Mouse (Mus musculus) kidney, postnatal 0 days (tissue): Measurements from ENCODE around the gene Aldh4a1. TPM values are rescaled to one million over a fixed set of nuclear protein-coding genes. Genes with fewer than 3 reads are reported as not detected.

Source experiments
- ATAC-seq: fragments of 200-750 bp; cut with Nextera tagmentation; replicated peaks from 2 replicates; pipeline ENCODE4 v1.8.0; 2017; ENCODE audit warnings: low read depth, moderate number of reproducible peaks, moderate TSS enrichment, moderate library complexity; ENCODE audit not compliant: low FRiP score
- DNase-seq: peaks from one replicate; pipeline ENCODE4 v3.0.0-alpha.2; 2016; ENCODE audit warnings: low spot score
- H3K27ac ChIP-seq: fragments of 300-500 bp; sonication (generic); 2 replicates; pipeline ENCODE4 v1.5.1; 2014; ENCODE audit warnings: mild to moderate bottlenecking
- H3K27me3 ChIP-seq: fragments of 300-500 bp; sonication (generic); 2 replicates; pipeline ENCODE4 v1.6.1; 2014; ENCODE audit warnings: low read length, mixed read lengths; ENCODE audit not compliant: insufficient read depth
- H3K36me3 ChIP-seq: fragments of 300-500 bp; sonication (generic); 2 replicates; pipeline ENCODE4 v1.6.1; 2014; ENCODE audit warnings: low read length, mixed read lengths; ENCODE audit not compliant: insufficient read depth
- H3K4me1 ChIP-seq: fragments of 300-500 bp; sonication (generic); replicated peaks from 2 replicates; pipeline ENCODE4 v1.6.1; 2014; ENCODE audit warnings: antibody characterized with exemption, low read length, mixed read lengths; ENCODE audit not compliant: insufficient read depth
- H3K4me2 ChIP-seq: fragments of 300-500 bp; sonication (generic); 2 replicates; pipeline ENCODE4 v1.6.1; 2014; ENCODE audit warnings: mild to moderate bottlenecking, low read length, moderate library complexity, mixed read lengths
- H3K4me3 ChIP-seq: fragments of 300-500 bp; sonication (generic); replicated peaks from 2 replicates; pipeline ENCODE4 v1.5.1; 2014; ENCODE audit warnings: low read depth, low read length
- H3K9ac ChIP-seq: fragments of 300-500 bp; sonication (generic); 2 replicates; pipeline ENCODE4 v1.6.1; 2014; ENCODE audit warnings: low read depth, low read length
- H3K9me3 ChIP-seq: fragments of 300-500 bp; sonication (generic); replicated peaks from 2 replicates; pipeline ENCODE4 v1.6.1; 2016; ENCODE audit warnings: low read length, inconsistent platforms, mixed read lengths
- CTCF ChIP-seq: IDR thresholded peaks from 2 replicates; pipeline ENCODE4 v1.5.1; 2016; ENCODE audit warnings: antibody characterized with exemption, low read depth, mild to moderate bottlenecking, moderate library complexity
- WGBS: fragments of 180-500 bp; shearing (Covaris S2); extraction: QIAGEN DNeasy Blood & Tissue Kit; methylation state at CpG from one replicate; pipeline ENCODE4 v1.1.7; 2014; 5-methylcytosine and 5-hydroxymethylcytosine counted together
- polyA plus RNA-seq: library from polyadenylated mRNA; unstranded; fragments of >200 nt; fragmentation: Nextera tagmentation; extraction: Ambion mirVana; gene quantifications from 2 replicates; pipeline ENCODE4 v1.2.1, GENCODE M21; 2015

Aldh4a1 gene
- polyA plus RNA-seq, 1 experiment from 2014 or later = 91.0 TPM

GRCm38 (mm10) chr4:139641829-139642425 lies 19.3 kb downstream of the Aldh4a1 start:
- no peaks in the 10 kb centered on the region for H3K9me3 ChIP-seq
- peaks cover 20% of the 10 kb centered on the region; the same call in 1 of the 2 replicates for H3K4me1 ChIP-seq
- H3K4me3 ChIP-seq = no peak overlapping the region
- no peak overlapping the region for H3K27ac ChIP-seq
- WGBS = 12% methylated on average over 30 of the region's 30 CpGs
- ATAC-seq = 0 out of 2 replicates have a peak, but pooled peaks have one; percentile 2
- TF ChIP-seq CTCF = no peak
- H3K9ac ChIP-seq = no peak overlapping the region
- H3K27me3 ChIP-seq = no peaks in the 10 kb centered on the region
- peak; percentile 36 for DNase-seq
- H3K36me3 ChIP-seq = peaks cover 14% of the 10 kb centered on the region
- H3K4me2 ChIP-seq = peak overlapping the region; percentile 41

- Histone ChIP-seq H3K36me3 (peaks cover 23% of the 10 kb centered on the region), H3K4me1 (peaks cover 20% of the 10 kb centered on the region; the same call in 1 of the 2 replicates), H3K9ac (no peak overlapping the region), H3K4me3 (no peak overlapping the region), H3K9me3 (no peaks in the 10 kb centered on the region), H3K27ac (no peak overlapping the region), H3K4me2 (no peak overlapping the region), H3K27me3 (no peaks in the 10 kb centered on the region)
- DNase-seq (peak; percentile 75), ATAC-seq (no peak)
- TF ChIP-seq CTCF = peak; percentile 95
- WGBS = 16% methylated on average over 9 of the region's 9 CpGs
Measured at GRCm38 (mm10) chr4:139643972-139644371, 21.3 kb downstream of the Aldh4a1 start.

GRCm38 (mm10) chr4:139646916-139647315 lies 24.2 kb downstream of the Aldh4a1 start:
- DNase-seq (peak; percentile 13), ATAC-seq (no peak)
- Histone ChIP-seq H3K9me3 (no peaks in the 10 kb centered on the region), H3K4me3 (no peak overlapping the region), H3K27me3 (no peaks in the 10 kb centered on the region), H3K9ac (no peak overlapping the region), H3K4me2 (no peak overlapping the region), H3K27ac (no peak overlapping the region), H3K4me1 (no peaks in the 10 kb centered on the region; the same call in 1 of the 2 replicates), H3K36me3 (peaks cover 27% of the 10 kb centered on the region)
- TF ChIP-seq CTCF = peak; percentile 54
- 90% methylated on average over 7 of the region's 7 CpGs for WGBS

GRCm38 (mm10) chr4:139650086-139650743 lies 27.5 kb downstream of the Aldh4a1 start:
- Histone ChIP-seq H3K9me3 (no peaks in the 10 kb centered on the region), H3K27me3 (no peaks in the 10 kb centered on the region), H3K4me2 (no peak overlapping the region), H3K36me3 (peaks cover 22% of the 10 kb centered on the region), H3K9ac (no peak overlapping the region), H3K4me1 (no peaks in the 10 kb centered on the region; the same call in 1 of the 2 replicates), H3K27ac (no peak overlapping the region), H3K4me3 (no peak overlapping the region)
- no peak for TF ChIP-seq CTCF
- no peak for DNase-seq
- ATAC-seq = no peak
- 67% methylated on average over 15 of the region's 15 CpGs for WGBS

GRCm38 (mm10) chr4:139650907-139651306 lies 28.2 kb downstream of the Aldh4a1 start:
- no peak for TF ChIP-seq CTCF
- Histone ChIP-seq H3K4me1 (no peaks in the 10 kb centered on the region; the same call in 1 of the 2 replicates), H3K9ac (no peak overlapping the region), H3K36me3 (peaks cover 22% of the 10 kb centered on the region), H3K27me3 (no peaks in the 10 kb centered on the region), H3K27ac (no peak overlapping the region), H3K9me3 (no peaks in the 10 kb centered on the region), H3K4me3 (no peak overlapping the region), H3K4me2 (no peak overlapping the region)
- ATAC-seq = no peak
- peak; percentile 24 for DNase-seq
- 29% methylated on average over 11 of the region's 11 CpGs for WGBS

GRCm38 (mm10) chr4:139653238-139653637 lies 30.6 kb downstream of the Aldh4a1 start, which contains the start of gene Tas1r2:
Gene Tas1r2, plus strand, starts transcription at chr4:139653538.
- Histone ChIP-seq H3K4me2 (no peak within 1 kb of the TSS), H3K27ac (no peak within 1 kb of the TSS), H3K4me1 (no peaks in the 10 kb centered on the region; the same call in 1 of the 2 replicates), H3K27me3 (no peaks in the 10 kb centered on the region), H3K9me3 (no peaks in the 10 kb centered on the region), H3K36me3 (peaks cover 11% of the 10 kb centered on the region), H3K4me3 (no peak within 1 kb of the TSS), H3K9ac (no peak within 1 kb of the TSS)
- no peak for TF ChIP-seq CTCF
- no peak for ATAC-seq
- whole genome bisulfite sequencing = 79% methylated on average over 8 of the region's 8 CpGs
- no peak for DNase-seq
